Mouse (Mus musculus): ENCODE measurements at regions not wholly inside any gene's neighbourhood (a gene's known extent, or its start where the extent isn't known, plus 50 kb on each side); places are given as distances from the start of the nearest gene placed in this dataset.

GRCm38 (mm10) chr12:68910590-68910989, 248.4 kb downstream of the Rps29 start:
- TF ChIP-seq CTCF (conservative IDR thresholded peaks at IDR 0.05; ENCODE audit: insufficient read depth, insufficient read length, low read depth, low read length) = no peak
- TF ChIP-seq POLR2A (IDR thresholded peaks at IDR 0.05; ENCODE audit: low read depth, low read length) = no peak

All from kidney, adult 2 months (tissue).